Mouse (Mus musculus): ENCODE measurements around the gene Hexim2.

DNA sequence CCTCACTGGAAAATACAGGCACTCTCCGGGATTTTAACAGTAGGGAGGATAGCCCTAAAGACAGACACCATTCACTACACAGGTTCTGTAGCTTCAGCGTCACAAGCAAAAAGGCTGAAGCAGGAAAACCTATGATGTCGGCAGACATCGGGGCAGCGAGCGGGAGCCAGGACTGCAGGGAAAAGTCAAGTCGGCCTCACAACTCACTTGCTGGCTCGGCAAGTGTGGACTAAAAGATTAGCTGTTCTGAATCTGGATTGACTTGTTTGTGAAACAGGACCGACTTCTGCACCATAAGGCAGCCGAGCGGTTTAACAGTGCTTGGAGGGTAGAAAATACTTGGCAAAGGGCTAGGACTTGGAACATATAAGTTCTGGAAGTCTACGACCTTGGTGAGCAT is 19.2 kb upstream of the Hexim2 start:
- TF ChIP-seq CTCF (IDR thresholded peaks at IDR 0.05; ENCODE audit: borderline replicate concordance, extremely low read depth, insufficient read depth, insufficient read length) (no peak), POLR2A (IDR thresholded peaks at IDR 0.05; ENCODE audit: borderline replicate concordance, extremely low read depth, insufficient read depth, insufficient read length, poor library complexity, severe bottlenecking) (no peak)

Measured in brain, embryonic 14.5 days (tissue).